Mouse (Mus musculus) brain, embryonic 18.5 days (tissue): ENCODE measurements around the gene 2200002D01Rik.

Experiments
- DNase-seq: peaks from one replicate; pipeline ENCODE4 v3.0.0-alpha.2; 2012; ENCODE audit warnings: low read depth, low spot score

Gene 2200002D01Rik

DNA sequence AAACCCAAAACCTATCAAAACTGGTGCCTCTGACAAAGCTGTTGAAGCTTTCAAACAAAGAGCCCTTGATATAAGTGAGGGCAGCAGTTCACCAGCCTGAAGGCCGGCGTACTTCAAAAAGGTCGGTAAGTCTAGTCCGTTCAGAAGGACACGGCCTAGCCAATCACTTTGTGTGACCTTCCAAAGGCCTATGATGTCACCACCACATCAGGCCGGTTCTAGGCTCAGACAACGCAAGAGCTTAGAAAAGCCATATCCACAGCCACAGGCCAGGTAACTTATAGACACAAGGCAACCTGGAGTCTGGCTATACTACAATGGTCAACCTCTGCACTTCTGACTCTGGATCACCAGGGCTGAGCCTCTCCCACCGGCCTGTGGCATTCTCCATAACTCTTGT lies 31.7 kb upstream of the 2200002D01Rik start:
- no peak for DNase-seq

DNA sequence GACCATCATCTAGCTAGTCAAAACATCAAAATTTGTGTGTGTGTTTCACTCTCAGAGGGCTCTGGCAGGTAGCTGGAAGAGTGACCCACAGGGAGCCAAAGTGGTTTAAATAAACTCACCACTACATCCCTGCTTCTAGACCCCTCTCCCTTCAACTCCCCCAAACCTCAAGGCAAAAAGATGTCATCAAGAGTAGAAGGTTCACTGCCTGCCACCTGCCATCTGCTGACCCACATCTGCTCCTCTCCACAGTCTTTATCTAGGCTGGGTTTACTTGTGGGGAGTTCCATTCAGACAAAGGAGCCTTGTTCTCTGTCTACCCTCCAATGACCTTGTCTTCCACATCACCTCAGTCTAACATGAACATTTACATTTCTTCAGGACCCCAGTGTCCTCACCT lies 31.0 kb upstream of the 2200002D01Rik start:
- no peak for DNase-seq

DNA sequence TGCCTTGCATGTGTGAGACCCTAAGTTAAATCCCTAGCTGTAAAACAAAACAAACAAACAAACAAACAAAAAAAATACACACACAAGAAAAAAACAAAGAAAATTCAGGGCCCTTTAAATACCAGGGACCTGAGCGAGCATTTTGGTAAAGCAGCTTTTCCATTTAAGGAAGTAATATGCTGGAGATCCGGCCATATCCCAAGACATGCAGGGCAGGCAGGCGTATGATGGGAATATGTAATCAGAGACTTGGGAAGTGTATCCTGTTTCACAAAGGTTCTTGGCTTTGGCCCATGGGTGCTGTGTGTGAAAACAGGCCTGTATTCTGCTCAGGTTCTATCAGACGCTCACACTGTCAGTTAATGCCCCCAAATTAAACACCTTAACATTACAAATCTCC lies 29.2 kb upstream of the 2200002D01Rik start:
- no peak for DNase-seq

DNA sequence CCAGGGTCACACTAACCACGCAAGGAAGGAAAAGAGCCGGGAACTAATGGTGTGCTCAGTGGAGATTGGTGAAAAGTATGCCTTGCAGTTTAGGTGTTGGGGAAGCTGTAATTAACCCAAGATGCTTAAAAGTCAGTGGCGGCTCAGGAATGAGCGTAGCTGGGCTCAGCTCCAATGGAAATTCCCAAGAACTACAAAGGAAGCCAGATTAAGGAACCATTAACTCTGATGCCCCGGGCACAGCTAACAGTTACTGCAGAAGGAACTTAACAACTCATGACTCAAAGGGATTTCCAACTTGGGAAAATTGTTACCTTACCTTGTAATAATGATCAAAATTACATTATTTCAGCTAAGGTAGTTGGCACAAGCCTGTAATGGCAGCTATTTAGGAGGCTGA lies 28.4 kb upstream of the 2200002D01Rik start:
- no peak for DNase-seq

DNA sequence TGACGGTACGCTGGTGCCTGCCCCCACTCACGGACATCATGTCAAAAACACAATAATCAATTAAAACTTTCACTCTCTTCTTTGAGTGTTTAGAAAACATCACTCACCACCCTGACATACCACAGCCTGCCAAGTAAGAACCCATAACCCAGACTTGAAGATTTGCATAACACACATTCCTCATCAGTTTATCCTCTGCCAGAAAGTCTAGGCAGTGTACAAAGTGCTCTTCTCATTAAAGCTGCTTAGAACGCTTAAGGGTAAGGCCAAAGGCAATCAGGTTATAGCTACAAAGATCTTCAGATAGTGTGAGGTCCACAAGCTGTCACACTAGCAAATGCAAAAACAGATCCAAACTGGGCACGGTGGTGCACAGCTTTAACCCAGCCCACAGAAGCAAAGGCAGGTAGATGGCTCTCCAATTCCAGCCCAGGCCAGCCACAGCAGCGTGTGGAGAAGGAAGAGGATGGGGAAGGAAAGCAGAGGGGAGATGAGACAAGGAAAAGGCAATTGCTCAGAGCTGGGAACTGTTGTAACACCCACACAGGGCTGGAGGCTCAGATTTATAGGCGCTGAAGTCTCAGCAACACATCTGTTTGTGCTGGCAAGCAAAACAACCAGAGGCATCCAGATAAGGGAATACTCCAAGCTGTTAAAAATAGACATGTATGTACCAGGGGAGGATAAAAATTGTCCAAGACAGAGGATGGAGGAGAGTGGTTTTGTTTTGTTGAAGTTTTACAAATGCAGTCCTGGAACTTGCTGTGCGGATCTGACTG lies 23.6 kb upstream of the 2200002D01Rik start:
- no peak for DNase-seq

DNA sequence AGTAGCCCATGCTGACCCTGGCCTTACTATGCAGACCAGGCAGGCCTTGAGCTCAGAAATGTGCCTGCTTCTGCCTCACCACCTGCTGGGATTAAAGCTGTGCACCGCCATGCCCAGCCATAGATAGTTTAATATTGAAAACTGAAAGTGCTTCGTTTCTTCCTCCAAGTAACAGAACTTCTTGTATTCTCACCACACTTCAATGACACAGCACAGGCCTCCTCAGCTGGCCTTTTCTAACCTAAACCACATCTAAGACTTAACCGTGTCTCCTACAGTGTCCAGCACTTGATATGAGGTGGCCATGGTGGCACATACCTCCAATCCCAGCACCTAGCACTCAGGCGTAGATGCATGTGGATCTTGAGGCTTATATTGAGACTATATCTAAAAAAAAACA lies 22.2 kb upstream of the 2200002D01Rik start:
- DNase-seq, result no peak

DNA sequence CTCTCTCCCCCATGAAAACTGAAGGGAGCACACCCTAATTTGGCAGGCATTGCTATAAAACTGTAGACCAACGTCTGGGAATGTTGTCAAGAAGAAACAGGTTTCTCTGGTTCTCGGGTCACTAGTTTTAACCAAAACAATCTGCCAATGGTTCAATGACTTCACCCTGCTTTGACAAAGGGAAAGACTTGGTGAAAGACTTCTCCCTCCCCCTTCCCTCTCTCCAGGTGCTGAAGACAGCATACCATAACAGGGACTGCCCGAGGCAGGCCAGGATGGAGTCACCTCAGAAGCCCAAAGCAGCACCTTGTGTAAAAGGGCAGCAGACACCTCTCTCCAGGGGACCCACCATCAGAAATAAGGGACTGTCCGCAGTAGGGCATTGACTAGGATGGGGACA lies 18.7 kb upstream of the 2200002D01Rik start:
- no peak for DNase-seq

DNA sequence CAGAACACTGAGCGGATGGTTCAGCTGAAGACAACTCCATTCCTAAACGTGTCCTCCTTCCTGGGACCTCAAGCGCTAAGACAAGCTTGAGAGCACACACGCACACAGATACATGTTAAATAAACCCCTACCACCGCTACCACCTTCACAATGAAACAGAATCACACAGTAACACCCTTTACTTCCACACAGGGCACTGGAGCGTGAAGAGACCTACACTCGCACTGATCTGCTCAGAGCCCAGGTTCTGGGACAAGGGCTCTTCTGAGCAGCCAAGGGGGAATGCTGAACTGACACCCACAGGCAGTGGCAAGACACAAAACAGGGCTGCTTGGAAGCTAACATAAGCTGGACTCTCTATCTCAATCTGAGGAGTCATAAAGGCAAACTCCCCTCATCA lies 17.4 kb upstream of the 2200002D01Rik start:
- no peak for DNase-seq

DNA sequence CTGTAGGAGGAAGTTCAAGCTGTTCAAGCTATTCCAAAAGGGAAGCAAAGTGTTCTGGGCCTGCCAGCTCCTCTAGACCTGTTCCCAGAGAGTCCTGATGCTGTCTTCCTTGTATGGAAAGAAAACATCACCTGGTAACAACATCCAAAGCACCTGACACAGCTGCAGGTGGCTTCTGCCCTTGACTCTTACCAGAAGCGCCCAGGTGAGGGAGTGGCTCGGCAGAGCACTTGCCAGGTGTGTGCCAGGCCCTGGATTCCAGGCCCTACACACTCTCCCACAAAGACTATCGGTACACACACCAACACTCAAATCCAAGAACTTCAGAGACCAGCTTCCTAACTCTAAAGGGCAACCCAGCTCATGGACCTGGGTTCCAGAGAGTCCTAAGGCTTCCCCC lies 15.6 kb upstream of the 2200002D01Rik start:
- no peak for DNase-seq

DNA sequence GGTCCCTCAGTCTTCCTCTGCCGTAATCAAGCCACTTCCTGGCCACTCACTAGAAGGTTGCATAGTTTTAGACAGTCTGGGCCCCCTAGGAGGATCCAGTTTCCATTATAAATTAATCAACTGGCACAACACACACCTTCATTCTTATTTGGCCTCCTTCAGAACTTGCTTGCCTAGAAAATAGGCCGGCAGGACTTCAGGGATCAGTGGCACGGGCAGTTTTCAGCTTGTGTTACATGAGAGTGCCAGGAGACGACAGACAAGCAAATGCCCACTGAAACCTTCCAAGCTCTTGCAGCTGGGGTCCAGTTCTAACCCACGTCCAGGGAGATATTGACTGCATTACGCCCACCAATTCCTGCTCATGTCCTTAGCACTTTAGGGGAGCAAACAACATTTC lies 13.9 kb upstream of the 2200002D01Rik start:
- no peak for DNase-seq

DNA sequence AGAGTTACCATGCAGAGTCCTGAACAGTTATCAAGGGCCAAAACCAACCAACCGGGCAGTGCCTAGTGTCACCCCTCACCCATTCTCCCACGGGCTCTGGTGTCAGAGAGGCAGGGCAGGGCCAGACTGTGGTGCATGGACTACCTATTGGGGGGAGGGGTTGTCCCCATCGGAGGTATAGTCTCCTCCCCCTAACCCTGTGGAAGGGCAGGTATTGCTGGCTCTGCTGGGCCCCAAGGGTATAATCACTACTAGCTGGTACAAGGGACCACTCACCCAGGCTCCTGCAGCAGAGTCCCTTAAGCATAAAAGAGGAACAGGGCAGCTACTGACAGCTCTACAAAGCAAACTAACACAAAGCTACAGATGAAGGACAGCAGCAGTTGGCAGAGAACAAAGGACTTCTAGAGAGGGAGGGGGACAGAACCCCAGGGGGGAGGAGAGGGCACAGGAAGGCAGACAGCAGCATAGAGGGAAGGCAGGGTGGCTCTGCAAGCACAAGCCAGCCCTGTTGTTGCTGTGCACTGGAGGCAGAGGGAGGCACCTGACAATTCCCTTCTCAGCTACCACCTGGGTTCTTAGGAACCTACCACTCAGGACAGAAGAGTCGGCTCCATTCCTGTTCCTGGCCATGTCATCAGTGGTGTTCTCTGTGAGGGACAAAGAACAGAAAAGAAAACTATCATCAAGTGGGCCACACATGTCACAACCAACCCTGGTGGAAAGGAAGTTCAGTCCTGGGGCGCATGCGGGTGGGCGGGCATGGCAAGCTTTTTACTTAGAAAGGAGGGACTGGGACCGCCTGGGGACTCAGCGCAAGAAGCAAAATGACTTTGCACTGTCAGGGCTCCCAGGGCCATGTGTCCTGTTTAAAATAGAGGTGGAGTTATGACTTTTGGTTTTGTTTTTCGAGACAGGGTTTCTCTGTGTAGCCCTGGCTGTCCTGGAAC lies 11.8 kb upstream of the 2200002D01Rik start:
- no peak for DNase-seq

DNA sequence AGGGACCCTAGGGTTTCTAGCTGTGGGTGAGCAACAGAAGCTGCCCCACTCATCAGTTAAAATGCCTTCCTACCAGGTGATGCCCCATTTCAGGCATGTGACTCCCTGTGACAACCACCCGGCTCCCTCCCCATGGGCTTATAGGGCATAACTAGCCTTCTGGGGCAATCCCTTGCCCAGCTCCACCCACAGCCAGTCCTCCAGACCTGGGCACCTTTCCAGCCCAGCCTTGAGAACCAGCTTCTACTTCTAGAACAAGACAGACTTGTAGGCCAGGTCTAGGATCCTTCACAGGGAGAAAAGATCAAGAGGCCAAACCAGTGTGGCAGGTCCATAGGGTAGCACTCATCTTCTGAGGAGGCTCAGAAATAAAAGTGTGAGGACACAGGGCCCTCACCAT lies 9.1 kb upstream of the 2200002D01Rik start:
- no peak for DNase-seq

DNA sequence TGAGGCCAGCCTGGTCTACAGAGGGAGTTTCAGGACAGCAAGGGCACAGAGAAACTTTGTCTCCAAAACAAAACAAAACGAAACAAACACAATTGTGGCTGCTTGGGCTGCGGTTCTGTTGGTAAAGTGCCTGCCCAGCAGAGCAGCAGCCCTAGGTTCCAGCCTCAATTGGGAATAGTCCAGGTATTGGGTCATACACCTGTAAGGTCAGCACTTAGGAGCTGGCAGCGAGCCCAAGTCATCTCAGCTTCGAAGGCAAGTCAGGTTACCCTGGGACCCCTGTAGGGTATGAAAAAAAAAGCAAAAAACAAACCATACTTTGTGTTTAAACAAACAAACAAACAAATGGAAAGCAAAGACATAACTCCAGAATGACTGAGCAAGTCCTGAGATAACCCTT lies 7.6 kb upstream of the 2200002D01Rik start:
- DNase-seq, result no peak

DNA sequence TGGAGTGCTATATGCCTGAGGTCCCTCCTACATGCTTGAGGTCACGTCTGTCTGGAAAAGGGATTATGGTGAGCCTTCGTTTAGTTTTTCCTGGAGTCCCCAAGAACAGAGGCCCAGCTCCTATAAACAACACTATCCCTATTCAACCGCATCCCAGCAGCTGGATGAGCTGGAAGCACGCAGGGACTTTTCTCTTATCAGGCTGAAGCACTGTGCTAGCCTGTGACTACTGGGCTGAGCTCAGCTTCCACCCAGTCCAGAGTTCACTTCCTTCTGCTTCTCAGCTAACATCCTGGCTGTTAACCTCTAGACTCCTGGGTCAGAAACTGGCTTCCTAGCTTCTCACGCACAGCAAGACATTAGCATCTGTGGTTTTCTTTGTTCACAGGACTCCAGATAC lies 5.6 kb upstream of the 2200002D01Rik start:
- DNase-seq, result no peak

DNA sequence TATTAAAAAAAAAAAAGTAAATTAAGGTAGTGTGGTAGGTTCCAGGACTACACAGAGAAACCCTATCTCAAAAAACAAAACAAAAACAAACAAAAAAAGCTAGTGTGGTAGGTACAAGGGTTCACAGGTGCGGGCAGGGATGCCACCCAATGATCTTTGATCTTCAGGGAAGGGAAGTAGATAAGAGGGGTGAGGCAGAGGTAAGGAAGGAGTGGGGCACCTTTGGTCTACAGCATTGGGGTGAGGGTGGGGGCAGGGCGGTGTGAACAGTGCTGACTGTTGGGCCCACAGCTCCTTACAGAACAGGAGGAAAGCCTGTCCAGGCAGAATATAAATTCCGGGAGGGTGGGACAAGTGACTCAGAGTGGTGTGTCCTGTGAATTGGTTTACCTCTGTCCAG lies 2.9 kb upstream of the 2200002D01Rik start:
- DNase-seq, result no peak

DNA sequence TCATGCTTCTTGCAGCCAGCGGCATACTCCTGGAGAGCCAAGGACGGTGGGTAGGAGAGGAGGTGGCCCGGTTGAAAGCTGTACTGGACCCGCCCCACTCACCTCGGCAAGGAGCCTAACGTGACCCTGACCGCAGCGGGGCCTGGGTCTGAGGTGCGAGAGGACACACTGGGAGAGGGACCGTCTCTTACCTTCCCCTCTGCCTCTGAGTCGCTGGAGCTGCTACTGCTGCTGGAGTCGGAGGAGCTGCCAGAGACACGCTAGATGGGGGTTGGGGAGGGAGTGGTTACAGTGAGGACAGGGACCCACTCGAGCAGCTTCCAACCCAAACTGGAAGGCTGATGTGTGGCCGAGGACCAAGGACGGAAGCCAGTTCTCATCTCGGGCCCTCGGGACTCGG lies 560 bp downstream of the 2200002D01Rik start:
- no peak for DNase-seq

DNA sequence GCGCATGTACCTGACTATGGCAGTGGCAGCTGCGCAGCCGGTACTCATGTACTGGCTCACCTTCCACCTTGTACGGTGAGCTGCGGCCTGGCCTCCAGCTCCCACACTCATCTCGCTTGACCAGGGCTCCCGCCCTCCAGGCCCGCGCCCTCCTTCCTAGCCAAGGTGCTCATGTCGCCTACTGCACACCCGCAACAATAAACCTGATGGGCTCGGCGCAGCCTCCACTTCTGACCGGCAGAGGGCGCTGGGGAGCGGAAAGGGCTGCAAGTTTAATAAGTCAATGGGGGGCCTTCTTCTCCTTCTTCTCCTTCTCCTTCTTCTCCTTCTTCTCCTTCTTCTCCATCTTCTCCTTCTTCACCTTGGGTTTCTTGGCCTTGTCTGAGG lies 959 bp downstream of the 2200002D01Rik start:
- no peak for DNase-seq

DNA sequence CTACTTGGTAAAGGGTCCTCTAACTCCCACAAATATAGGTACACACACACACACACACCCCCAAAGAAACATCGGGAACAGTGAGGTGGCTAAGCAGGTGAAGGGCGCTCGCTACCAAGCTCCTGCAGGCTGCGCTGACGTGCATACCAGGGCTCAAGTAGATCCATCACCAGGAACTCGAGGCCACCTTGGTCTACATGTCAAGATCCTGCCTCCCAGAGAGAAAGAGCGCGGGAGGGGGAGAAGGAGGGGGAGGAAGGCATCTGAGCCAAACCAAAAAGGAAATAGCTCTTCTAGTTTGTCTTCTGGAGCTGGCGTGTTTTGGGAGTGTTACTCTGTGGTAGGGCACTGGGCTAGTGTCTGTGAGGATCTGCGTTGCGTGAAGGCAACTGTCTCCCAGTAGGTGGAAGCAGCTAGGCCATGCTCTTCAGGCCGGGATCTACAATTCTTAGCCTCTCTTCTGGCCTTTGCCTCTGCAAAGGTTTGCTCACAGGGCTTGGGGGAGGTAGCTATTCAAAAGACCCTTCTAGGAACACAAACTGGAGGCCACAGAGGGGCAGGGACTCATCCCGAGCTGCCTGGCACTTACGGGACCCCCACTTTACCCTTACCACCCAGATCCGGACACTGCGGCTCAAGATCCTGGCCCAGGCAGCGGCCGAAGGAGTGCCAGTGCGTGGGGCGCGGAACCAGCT lies 1.5 kb downstream of the 2200002D01Rik start:
- no peak for DNase-seq

DNA sequence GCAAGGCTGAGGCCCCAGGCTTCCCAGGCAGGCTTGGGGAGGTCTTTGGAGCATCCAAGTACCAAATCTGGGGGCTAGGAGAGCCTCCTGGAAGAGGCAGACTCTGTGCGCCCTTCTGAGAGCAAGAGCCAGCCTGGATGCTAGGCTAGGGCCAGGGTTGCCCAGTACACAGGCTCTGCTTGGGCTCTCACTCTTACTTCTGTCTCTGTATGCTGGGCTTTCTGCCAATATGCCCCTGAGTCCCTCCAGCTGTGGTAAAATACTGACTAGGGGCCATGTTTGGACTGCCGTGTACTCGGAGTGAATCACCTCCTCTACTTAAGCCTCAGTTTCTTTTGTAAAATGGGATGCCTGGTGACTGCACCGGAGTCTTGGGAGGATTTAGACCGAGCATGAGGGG lies 2.3 kb downstream of the 2200002D01Rik start:
- no peak for DNase-seq

DNA sequence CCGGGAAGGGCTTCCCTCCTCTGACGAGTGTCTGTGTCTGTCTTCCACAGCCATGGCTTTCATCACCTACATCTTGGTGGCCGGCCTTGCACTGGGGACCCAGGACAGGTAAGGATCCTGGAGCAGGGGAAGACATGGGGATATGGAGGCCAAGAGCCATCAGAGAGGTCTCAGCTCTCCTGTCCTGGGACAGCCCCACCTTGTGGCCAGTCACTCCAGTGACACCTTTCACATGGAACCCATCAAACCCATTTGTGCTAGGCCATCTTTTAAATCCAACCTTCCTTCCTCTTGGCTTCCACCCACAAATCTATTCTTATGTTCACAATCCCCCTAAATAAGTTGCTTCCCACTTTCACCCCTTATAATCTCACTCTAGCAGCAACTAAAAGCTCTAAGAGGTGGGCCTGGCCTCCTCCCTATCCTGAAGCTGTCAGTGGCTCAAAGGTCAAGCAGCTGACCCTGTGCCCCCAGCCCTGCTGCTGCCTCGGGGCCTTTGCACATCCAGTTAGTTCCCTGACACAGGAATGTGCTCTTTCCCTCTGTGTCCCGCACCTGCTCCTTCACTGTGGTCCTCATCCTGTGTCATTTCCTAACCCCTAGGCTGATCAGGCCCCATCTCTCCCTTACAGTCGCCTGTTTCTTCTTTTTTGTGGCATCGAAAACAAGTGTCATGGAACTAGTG lies 3.4 kb downstream of the 2200002D01Rik start:
- no peak for DNase-seq
